Mouse (Mus musculus) urinary bladder, postnatal 10 days (tissue): Measurements from ENCODE around the gene Ptgs1.

Experiments
- DNase-seq: peaks from one replicate; pipeline ENCODE4 v3.0.0; 2022; ENCODE audit warnings: low spot score

The Ptgs1 gene

DNA sequence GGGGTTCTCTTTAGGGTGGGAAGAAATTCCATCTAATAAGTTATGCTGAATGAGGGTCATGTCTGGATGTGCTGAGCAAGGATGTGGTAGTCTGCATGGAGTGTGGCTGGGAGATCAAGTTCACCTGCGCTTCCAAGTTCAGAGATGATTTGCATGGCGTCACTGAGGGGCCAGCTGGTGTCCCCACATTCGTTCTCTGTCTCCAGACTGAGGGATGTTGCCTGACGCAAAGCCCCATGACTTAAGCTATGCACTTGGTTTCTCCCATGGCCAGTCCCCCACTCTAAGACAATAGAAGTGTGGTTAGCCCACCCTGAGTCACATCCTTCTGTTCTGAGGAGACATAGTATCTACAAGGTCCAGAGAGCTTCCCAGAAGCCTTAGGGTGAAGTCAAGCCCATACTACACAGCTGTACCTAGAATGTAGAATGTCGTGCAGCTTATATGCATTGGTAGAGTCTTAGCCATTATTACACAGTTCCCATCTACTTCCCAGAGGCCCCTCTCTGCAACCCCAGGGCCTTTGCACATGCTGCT is 15.0 kb upstream of the Ptgs1 start:
- DNase-seq: no peak

DNA sequence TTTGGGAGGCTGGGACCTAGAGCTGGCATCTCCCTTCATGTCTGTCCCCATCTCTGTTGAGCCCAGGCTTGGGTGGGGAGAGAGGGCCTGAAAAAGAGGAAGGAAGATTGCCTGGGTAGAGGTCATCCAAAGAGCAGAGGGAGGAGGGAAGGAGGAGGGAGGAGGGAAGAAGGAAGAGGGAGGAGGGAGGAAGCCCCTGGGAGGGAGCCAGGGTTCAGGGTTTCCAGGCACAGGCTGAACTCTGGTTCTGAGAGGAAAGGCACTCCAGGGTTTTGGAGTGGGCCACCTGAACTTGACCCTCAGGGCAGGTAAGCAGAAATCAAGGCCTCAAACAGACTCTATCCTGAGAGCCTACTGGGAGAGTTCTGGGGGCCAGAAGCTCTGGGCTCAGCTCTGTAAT is 13.7 kb upstream of the Ptgs1 start:
- no peak for DNase-seq

GRCm38 (mm10) chr2:36216953-36217573 is 13.2 kb upstream of the Ptgs1 start:
- no peak for DNase-seq

DNA sequence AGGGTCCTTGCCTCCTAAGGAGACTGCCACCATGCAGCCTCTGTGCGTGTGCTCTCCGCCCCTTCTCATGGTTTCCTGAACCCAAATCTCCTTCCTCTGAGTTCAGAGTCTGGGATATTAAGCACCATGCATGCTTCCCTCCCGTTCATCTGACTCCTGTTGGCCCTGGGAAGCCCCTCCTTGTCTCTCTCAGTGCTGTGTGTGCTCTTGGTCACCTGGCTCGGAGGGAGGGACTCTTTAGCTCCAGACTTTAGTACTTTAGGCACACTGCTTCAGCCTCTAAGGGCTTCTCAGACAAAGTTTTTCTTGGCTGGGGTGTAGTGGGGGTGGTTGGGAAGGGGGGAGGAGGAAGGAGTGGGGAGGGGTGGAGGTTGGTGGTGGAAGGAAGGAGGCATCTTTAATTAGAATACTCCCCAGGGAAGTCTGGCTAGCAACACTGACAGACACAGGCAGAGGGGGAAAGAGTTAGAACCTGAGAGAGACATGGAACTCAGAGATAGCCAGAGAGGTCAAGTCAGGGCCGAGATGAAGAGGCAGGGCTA is 12.5 kb upstream of the Ptgs1 start:
- no peak for DNase-seq

- no peak for DNase-seq
Measured at GRCm38 (mm10) chr2:36220106-36220505, 10.1 kb upstream of the Ptgs1 start.

GRCm38 (mm10) chr2:36220891-36221290 is 9.3 kb upstream of the Ptgs1 start:
- no peak for DNase-seq

DNA sequence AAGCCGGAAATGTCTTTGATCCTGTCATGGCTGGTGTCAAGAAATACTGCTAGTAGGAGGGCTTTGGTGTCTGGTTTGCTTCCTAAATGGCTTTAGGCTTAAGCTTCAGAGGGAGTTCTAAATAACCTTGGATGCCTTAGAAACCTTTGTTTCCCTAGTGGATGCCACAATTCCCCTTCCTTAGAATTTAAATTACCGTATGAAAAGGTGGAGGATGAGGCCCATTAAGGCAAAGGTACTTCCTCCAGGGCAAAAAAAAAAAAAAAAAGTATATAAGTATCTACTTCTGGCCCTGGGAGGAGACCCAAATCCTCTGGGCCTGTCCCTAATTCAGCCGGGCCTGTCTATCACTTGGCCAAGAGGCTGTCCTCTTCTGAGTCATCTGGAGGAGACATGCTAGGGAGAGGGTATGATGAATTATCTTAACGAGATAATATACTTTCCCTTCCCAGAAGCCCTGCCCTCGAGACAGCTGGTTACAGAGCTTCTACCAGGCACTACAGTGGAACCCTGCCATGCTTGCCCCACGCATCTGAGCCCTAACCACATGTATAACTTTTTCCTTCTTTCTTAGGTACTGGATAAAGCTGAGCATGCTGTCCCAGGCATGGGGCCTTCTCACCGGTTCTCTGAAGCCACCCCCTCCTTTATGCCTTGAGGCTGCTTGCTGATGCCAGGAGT is 7.9 kb upstream of the Ptgs1 start:
- no peak for DNase-seq

DNA sequence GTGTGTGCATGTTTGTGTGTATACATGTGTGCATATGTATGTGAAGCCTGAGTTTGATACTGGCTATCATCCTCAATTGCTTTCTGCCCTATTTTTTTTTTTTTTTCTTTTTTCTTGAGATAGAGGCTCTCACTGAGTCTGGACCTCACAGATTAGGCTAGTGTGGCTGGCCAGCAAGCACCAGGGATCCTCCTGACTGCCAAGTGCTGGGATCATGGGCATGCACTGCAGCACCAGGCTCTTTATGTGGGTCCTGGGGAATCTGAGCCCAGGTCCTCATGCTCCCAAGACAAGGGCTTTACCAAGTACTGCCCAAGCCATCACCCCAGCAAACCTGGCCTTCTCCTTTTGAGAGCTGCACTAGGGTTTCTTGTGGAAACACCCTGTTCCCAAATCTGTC is 6.8 kb upstream of the Ptgs1 start:
- no peak for DNase-seq

DNA sequence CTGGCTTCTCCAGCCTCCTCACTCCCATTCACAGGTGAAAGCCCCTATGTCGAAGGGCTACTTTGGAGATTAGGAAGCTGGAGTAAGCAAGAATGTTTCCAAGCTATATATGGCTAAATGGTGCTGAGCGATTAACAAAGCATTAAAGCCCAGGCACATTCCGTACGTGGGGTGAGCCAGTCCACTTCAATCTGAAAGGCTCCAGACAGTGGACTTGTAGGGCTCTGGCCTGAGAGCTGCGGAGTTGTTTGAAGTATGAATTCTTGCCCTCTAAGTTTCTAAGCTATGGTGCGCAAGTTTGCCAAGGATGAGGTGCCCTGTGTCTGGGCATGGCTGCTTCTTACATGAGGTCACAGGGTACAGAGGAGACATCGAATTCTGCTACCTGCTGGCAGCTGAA is 6.1 kb upstream of the Ptgs1 start:
- DNase-seq: no peak

- no peak for DNase-seq
Measured at GRCm38 (mm10) chr2:36224599-36224998, 5.6 kb upstream of the Ptgs1 start.

DNA sequence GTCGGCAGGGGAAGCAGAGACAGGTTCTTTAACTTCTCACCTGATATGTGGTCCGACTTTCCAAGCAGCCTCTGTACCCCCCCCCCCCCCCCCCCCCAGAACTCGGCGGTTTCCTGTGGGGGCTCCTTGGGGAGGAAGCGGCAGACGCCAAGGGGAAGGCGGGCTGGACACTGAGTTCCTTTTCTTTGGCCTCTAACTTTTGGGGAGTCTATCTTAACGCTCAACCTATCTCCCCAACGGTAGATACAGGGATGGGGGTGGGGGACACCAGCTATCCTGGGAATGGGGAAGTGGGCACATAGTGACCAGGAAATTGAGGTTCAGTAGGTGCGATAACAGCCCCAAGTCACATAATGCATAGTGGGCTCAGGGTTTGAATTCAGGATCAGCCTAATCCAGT is 741 bp downstream of the Ptgs1 start:
- DNase-seq: no peak

DNA sequence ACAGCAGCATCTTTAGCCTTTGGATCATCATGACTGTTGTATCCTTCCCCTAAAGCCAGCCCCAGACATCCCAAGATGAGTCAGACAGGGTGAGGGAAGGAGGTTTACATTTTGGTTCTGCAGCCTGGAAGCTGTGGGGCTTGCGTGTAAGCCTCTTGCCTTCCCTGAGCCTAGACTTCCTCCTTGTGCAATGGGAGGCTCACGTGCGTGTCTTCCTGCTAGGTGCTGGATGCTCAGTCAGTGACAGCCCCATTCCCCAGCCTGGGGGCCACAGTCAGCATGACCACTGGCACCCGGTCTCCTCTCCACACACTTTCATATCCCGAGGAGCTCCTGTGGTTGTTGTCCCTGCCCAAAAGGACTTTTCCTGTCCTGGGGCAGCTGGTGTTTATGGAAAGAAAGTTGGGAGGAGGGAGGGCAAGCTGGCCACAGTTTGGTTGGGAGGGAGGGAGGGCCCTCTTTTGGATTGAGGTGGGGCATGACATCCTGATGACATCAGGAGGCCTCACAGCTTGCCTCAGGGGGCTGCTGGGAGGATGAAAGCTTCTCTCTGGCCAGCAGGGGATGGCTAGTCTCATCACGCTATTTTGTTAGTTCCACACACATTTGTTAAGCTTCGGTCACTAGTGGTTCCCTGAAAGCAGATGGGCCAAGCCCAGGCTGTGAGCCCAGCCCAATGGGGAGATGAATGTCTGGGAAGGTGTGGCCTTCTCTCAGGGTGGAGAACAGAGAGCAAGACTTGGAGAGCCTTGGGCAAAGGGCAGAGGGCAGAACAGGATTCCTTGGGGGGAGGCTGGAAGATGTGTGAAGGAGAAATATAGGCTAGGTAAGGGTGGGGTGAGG is 4.5 kb downstream of the Ptgs1 start:
- DNase-seq: no peak

DNA sequence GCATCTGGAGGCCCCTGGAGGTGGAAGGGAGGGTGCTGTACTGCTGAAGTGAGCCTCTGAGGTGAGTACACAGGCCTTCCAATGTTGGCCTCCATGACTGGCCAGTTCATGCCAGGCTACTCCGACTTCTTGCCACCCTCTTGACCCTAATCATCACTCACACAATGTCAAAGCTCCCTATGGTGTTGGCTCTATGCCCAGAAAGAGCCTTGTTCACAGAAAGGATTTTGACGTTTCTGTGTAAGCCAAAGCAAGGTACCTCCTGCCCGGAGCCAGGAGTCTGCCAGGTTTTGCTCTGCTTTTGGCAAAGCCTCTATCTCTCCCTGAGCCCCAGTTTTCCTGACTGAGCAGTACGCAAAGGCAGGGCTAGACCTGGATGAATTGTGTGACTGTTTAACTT is 5.7 kb downstream of the Ptgs1 start:
- no peak for DNase-seq

DNA sequence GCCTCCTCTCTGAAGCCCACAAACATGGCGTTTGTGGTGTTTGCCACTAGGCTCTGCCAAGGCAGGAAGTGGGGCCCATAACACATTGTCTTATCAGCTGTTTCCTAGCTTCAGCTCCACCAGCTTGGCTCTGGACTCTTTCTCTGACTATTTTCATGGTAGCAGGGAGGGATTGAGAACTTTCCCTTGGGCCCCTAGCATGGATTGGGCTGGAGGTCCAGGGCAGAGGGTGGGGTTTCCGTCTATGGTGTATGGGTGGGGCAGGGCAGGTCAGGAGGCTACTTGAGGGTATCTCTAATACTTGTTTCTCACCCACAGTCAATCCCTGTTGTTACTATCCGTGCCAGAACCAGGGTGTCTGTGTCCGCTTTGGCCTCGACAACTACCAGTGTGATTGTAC is 6.7 kb downstream of the Ptgs1 start:
- no peak for DNase-seq

DNA sequence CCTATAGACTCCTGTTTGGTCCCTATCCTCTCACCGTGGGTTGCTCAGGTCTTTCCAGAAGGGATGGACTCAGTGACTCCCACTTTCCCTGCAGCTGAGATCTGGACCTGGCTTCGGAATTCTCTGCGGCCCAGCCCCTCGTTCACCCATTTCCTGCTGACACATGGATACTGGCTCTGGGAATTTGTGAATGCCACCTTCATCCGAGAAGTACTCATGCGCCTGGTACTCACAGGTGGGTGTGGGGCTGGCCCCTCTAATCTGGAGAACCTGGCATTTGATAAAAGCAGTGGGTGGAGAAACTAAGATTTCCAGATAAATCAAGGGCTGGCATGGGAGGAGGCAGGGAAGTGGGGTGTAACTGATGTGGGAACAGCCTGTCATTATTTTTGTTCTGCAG is 7.3 kb downstream of the Ptgs1 start:
- DNase-seq: no peak

- no peak for DNase-seq
Measured at GRCm38 (mm10) chr2:36238467-36238866, 8.2 kb downstream of the Ptgs1 start.

DNA sequence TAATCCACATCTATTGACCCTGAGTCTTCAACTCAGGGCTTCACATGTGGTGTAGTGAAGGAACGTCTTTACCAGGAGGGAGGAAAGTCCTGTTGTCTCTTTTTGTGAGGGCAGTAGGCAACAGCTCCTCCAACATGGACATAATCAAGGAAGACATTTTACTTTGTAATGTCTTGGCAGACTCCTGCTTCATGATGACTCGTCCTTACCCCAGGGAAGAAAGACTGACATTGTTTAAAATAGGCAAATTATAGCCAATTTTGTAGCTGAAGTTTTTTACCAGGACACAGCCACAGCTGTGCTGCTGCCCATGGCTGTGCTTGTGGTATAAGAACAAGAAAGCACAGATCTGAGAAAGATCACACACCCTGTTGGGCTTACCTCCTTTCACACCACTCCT is 8.7 kb downstream of the Ptgs1 start:
- no peak for DNase-seq

- no peak for DNase-seq
Measured at GRCm38 (mm10) chr2:36242514-36242913, 12.3 kb downstream of the Ptgs1 start.

DNA sequence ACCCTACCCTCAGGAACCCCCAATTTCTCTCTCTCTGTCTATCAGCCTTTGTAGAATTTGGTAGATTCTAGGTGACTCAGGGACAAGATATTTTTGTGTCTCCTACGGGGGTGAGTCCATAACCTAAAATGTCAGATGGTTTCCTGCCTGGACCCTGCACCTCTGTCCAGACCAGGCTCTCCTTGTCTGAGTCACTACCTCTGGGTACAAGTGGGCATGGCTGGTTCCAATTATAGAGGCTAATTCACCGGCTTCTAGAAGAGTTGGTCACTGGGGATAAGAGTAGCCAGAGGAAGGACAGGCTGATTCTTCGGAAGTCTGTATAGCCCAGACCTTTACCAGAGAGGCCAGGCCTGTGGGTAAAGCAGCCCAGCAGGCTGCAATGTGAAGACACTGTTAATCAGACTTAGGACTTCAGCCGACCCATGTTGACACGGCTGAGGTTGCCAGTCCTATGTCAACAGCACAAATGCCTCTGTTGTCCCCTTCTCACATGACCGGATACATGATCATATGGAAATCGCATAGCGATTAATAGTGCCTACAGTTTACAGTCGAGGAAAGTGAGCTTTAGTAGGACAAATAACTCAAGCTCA is 13.2 kb downstream of the Ptgs1 start:
- DNase-seq: no peak

DNA sequence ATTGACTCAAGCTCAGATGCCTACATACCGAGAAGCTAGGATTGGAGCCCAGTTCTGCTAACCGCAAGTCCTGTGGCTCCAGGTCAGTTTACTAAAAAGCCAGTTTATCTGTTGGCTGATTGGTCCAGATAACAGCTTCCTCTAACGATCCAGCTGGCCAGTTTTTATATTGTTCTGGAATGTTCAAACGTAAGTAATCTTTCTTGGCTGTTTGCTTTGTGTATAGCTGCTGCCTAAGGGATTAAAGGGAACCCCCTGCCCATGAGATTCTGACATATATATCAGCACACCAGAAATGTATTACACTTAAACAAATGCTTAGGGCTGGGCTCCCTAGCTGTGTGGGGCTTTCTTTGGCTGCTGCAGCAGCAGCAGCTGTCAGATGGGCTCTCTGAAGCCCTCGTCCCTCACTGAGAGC is 13.7 kb downstream of the Ptgs1 start:
- DNase-seq: no peak

DNA sequence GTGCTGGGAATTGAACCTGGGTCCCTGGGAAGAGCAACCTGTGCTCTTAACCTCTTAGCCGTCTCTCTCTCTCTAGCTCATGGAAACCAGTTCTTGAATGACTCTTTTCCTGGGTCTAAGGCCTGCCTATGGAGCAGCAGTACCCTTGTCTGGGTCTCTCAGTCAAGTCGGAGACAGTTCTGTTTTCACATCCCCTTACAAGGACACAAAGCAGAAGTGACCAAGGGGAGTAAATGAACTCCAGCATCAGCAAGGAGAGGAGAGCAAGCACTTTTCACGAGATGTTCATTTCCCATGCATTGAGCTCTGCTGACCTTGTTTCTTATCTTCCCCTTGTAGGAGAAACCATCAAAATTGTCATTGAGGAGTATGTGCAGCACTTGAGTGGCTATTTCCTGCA is 14.5 kb downstream of the Ptgs1 start:
- no peak for DNase-seq

GRCm38 (mm10) chr2:36247964-36248363 is 17.7 kb downstream of the Ptgs1 start:
- DNase-seq: no peak
